Mouse (Mus musculus) naive thymus-derived CD4-positive, alpha-beta T cell, adult 2 months (primary cell): ENCODE measurements around the gene Sct.

Experiments
- DNase-seq: peaks from one replicate; pipeline ENCODE4 v3.0.0-alpha.2; 2011; ENCODE audit warnings: low read depth

Sct gene

GRCm38 (mm10) chr7:141229702-141230101, 49.2 kb downstream of the Sct start:
- DNase-seq: no peak
